Mouse (Mus musculus): ENCODE data around the gene Ccr10. TPM values are rescaled to one million over a fixed set of nuclear protein-coding genes. Genes with fewer than 3 reads are reported as not detected.

Gene Ccr10
- polyA plus RNA-seq, 1 experiment from 2014 or later = not detected

DNA sequence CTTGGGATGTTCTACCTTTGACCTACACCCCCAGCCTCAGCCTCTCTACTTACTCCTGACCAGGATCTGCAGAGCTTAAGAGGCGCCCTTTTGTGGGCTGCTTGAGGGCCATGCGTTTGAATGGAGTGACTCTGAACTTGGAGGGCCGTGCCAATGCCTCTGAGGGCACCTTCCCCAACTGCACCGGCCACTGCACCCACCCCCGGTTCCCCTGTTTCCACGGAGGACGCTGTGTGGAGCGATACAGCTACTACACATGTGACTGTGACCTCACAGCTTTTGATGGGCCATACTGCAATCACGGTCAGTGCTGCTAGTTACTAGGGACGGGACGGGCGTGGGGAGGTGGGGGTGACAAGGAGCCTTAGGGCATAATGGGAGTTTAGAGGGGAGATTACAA, 9.7 kb upstream of the Ccr10 start:
- H3K9me3 ChIP-seq (ENCODE audit: control insufficient read depth, low read length) = no peaks in the 10 kb centered on the region
- H3K27me3 ChIP-seq (replicated peaks; ENCODE audit: control insufficient read depth, insufficient read depth, low read length) = no peaks in the 10 kb centered on the region
- no peak overlapping the region for H3K27ac ChIP-seq (replicated peaks; ENCODE audit: low read depth, low read length)
- no peak overlapping the region for H3K9ac ChIP-seq (ENCODE audit: low read depth, low read length)
- ATAC-seq (ENCODE audit: low read depth) (no peak), DNase-seq (ENCODE audit: low spot score) (no peak)
- no peak overlapping the region for H3K4me3 ChIP-seq (ENCODE audit: low read depth, low read length)
- no peak overlapping the region for H3K4me2 ChIP-seq (ENCODE audit: low read depth, low read length)
- 79% methylated on average over 12 of the region's 12 CpGs for whole genome bisulfite sequencing
- H3K36me3 ChIP-seq (ENCODE audit: control insufficient read depth, insufficient read depth, low read length) = no peaks in the 10 kb centered on the region
- peaks cover 9% of the 10 kb centered on the region for H3K4me1 ChIP-seq (ENCODE audit: control insufficient read depth, insufficient read depth, low read length)

DNA sequence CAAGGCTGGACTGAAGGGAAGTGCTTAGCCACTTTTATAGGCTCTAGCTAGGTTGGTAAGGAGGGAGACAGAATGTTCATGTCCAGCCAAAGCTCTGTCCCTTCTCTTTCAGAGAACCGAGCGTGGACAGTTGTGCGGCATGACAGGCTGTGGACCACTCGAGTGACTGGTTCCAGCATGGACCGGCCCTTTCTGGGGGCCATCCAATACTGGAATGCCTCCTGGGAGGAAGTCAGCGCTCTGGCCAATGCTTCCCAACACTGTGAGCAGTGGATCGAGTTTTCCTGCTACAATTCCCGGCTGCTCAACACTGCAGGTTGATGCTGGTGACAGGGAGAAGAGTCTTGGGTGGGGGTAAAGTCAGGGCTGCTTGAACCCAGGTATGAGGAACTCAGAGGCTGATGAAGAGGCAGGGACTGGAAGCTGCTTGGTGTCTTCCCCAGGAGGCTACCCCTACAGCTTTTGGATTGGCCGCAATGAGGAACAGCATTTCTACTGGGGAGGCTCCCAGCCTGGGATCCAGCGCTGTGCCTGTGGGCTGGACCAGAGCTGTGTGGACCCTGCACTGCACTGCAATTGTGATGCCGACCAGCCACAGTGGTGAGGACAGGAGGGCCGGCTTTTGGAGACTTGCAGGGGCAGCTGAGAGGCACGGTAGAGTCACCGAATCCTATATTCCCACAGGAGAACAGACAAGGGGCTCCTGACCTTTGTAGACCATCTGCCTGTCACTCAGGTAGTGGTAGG, 7.7 kb upstream of the Ccr10 start:
- Histone ChIP-seq H3K4me3 (ENCODE audit: low read depth, low read length) (no peak overlapping the region), H3K4me1 (ENCODE audit: control insufficient read depth, insufficient read depth, low read length) (no peaks in the 10 kb centered on the region), H3K27ac (replicated peaks; ENCODE audit: low read depth, low read length) (no peak overlapping the region), H3K4me2 (ENCODE audit: low read depth, low read length) (no peak overlapping the region), H3K27me3 (replicated peaks; ENCODE audit: control insufficient read depth, insufficient read depth, low read length) (peaks cover 5% of the 10 kb centered on the region), H3K9me3 (ENCODE audit: control insufficient read depth, low read length) (no peaks in the 10 kb centered on the region), H3K9ac (ENCODE audit: low read depth, low read length) (no peak overlapping the region), H3K36me3 (ENCODE audit: control insufficient read depth, insufficient read depth, low read length) (no peaks in the 10 kb centered on the region)
- WGBS = 75% methylated on average over 14 of the region's 14 CpGs
- DNase-seq (ENCODE audit: low spot score) (no peak), ATAC-seq (ENCODE audit: low read depth) (no peak)

DNA sequence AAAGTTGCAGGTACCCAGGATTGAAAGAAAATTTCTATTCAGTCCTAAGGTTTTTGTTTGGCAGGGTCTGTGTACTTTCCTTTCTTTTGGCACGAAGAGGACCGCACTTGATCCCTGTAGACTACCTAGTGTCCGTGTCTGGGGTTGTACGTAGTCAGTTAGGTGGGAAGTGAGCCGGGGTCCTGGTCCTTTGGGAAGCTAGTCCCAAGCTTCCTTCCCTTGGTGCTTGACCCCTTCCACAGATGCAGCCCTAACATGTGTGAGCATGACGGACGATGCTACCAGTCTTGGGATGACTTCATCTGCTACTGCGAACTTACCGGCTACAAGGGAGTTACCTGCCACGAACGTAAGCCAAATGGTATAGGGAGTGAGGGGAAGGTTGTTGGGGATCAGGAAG, 6.7 kb upstream of the Ccr10 start:
- Histone ChIP-seq H3K4me2 (ENCODE audit: low read depth, low read length) (no peak overlapping the region), H3K36me3 (ENCODE audit: control insufficient read depth, insufficient read depth, low read length) (no peaks in the 10 kb centered on the region), H3K27ac (replicated peaks; ENCODE audit: low read depth, low read length) (no peak overlapping the region), H3K27me3 (replicated peaks; ENCODE audit: control insufficient read depth, insufficient read depth, low read length) (peaks cover 15% of the 10 kb centered on the region), H3K4me1 (ENCODE audit: control insufficient read depth, insufficient read depth, low read length) (0 out of 2 replicates have a peak, but pooled peaks cover 2% of the 10 kb centered on the region), H3K4me3 (ENCODE audit: low read depth, low read length) (no peak overlapping the region), H3K9me3 (ENCODE audit: control insufficient read depth, low read length) (no peaks in the 10 kb centered on the region), H3K9ac (ENCODE audit: low read depth, low read length) (no peak overlapping the region)
- DNase-seq (ENCODE audit: low spot score) (no peak), ATAC-seq (ENCODE audit: low read depth) (no peak)
- 92% methylated on average over 11 of the region's 11 CpGs for WGBS

DNA sequence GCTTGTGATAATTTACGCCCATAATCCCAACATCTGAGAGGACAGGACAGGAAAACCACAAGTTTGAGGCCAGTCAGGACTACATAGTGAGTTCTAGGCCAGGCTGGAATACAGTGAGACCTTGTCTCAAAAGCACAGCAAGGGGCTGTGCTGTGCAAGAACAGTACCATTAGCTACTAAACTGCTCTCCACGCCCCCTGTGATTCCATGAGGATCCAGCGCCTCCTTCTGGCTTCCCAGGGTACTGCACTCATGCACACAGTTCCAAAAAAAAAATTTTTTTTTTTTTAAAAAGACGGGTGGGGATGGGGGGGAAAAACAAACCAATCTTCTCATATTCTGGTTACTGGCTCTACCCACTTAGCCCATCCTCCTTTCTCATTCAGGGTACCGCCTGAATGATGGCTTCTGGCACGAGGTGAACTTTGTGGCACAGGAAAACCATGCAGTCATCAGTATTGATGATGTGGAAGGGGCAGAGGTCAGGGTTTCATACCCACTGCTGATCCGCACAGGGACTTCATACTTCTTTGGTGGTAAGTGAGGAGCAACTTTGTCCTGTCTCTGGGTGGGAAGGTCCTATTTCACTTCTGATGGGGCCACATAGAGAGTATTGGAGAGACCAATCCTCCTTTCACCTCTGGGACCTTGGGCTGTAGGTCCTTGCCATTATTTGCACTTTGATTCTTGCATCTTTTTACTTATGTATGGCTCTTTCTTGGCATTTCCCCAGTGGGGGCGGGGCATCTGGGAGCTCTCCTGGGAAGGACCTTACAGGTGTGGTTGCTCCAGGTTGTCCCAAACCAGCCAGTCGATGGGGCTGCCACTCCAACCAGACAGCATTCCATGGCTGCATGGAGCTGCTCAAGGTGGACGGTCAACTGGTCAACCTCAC, 5.8 kb upstream of the Ccr10 start:
- H3K9me3 ChIP-seq (ENCODE audit: control insufficient read depth, low read length) = no peaks in the 10 kb centered on the region
- H3K27ac ChIP-seq (replicated peaks; ENCODE audit: low read depth, low read length) = no peak overlapping the region
- ATAC-seq (ENCODE audit: low read depth) = no peak
- H3K4me3 ChIP-seq (ENCODE audit: low read depth, low read length) = no peak overlapping the region
- no peak overlapping the region for H3K9ac ChIP-seq (ENCODE audit: low read depth, low read length)
- 42% methylated on average over 10 of the region's 10 CpGs for WGBS
- DNase-seq (ENCODE audit: low spot score) = peak; percentile 72
- H3K4me1 ChIP-seq (ENCODE audit: control insufficient read depth, insufficient read depth, low read length) = 0 out of 2 replicates have a peak, but pooled peaks cover 3% of the 10 kb centered on the region
- H3K27me3 ChIP-seq (replicated peaks; ENCODE audit: control insufficient read depth, insufficient read depth, low read length) = peaks cover 23% of the 10 kb centered on the region
- H3K36me3 ChIP-seq (ENCODE audit: control insufficient read depth, insufficient read depth, low read length) = no peaks in the 10 kb centered on the region
- no peak overlapping the region for H3K4me2 ChIP-seq (ENCODE audit: low read depth, low read length)

DNA sequence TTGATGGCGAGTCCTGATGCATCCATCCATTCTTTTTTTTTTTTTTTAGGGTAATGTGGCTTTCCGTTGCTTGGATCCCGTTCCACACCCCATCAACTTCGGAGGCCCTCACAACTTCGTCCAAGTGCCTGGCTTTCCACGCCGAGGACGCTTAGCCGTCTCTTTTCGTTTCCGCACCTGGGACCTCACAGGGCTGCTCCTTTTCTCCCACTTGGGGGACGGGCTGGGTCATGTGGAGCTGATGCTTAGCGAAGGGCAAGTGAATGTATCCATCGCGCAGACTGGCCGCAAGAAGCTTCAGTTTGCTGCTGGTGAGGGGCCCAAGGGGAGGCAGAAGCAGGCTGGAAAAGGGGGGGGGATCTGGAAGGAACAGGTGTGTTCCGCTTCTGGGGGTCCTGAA, 5.0 kb upstream of the Ccr10 start:
- no peaks in the 10 kb centered on the region for H3K9me3 ChIP-seq (ENCODE audit: control insufficient read depth, low read length)
- no peak overlapping the region for H3K9ac ChIP-seq (ENCODE audit: low read depth, low read length)
- H3K27ac ChIP-seq (replicated peaks; ENCODE audit: low read depth, low read length) = no peak overlapping the region
- H3K4me3 ChIP-seq (ENCODE audit: low read depth, low read length) = no peak overlapping the region
- no peak for ATAC-seq (ENCODE audit: low read depth)
- WGBS = 63% methylated on average over 17 of the region's 17 CpGs
- H3K4me2 ChIP-seq (ENCODE audit: low read depth, low read length) = no peak overlapping the region
- H3K36me3 ChIP-seq (ENCODE audit: control insufficient read depth, insufficient read depth, low read length) = no peaks in the 10 kb centered on the region
- no peak for DNase-seq (ENCODE audit: low spot score)
- H3K4me1 ChIP-seq (ENCODE audit: control insufficient read depth, insufficient read depth, low read length) = 0 out of 2 replicates have a peak, but pooled peaks cover 3% of the 10 kb centered on the region
- H3K27me3 ChIP-seq (replicated peaks; ENCODE audit: control insufficient read depth, insufficient read depth, low read length) = peaks cover 31% of the 10 kb centered on the region

DNA sequence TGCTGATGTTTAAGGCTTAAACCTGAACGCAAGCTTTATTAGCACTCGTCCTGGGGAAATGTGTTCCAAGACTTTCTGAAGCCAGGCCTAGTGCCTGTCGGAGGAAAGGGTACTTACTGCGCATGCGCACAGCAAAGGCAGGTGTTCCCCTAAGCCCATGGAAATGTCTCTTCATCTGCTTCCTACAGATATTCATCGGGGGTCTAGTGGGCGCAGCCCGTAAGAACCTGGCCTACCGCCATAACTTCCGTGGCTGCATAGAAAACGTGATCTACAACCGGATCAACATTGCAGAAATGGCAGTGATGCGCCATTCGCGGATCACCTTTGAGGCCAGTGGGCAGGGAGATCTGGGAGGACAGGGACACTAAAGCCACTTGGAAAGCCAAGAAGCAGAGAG, 4.1 kb upstream of the Ccr10 start:
- WGBS = 78% methylated on average over 15 of the region's 15 CpGs
- Histone ChIP-seq H3K4me1 (ENCODE audit: control insufficient read depth, insufficient read depth, low read length) (peaks cover 8% of the 10 kb centered on the region), H3K36me3 (ENCODE audit: control insufficient read depth, insufficient read depth, low read length) (no peaks in the 10 kb centered on the region), H3K4me2 (ENCODE audit: low read depth, low read length) (no peak overlapping the region), H3K4me3 (ENCODE audit: low read depth, low read length) (no peak overlapping the region), H3K27ac (replicated peaks; ENCODE audit: low read depth, low read length) (no peak overlapping the region), H3K9ac (ENCODE audit: low read depth, low read length) (no peak overlapping the region), H3K9me3 (ENCODE audit: control insufficient read depth, low read length) (no peaks in the 10 kb centered on the region), H3K27me3 (replicated peaks; ENCODE audit: control insufficient read depth, insufficient read depth, low read length) (peaks cover 37% of the 10 kb centered on the region)
- no peak for ATAC-seq (ENCODE audit: low read depth)
- DNase-seq (ENCODE audit: low spot score) = no peak

DNA sequence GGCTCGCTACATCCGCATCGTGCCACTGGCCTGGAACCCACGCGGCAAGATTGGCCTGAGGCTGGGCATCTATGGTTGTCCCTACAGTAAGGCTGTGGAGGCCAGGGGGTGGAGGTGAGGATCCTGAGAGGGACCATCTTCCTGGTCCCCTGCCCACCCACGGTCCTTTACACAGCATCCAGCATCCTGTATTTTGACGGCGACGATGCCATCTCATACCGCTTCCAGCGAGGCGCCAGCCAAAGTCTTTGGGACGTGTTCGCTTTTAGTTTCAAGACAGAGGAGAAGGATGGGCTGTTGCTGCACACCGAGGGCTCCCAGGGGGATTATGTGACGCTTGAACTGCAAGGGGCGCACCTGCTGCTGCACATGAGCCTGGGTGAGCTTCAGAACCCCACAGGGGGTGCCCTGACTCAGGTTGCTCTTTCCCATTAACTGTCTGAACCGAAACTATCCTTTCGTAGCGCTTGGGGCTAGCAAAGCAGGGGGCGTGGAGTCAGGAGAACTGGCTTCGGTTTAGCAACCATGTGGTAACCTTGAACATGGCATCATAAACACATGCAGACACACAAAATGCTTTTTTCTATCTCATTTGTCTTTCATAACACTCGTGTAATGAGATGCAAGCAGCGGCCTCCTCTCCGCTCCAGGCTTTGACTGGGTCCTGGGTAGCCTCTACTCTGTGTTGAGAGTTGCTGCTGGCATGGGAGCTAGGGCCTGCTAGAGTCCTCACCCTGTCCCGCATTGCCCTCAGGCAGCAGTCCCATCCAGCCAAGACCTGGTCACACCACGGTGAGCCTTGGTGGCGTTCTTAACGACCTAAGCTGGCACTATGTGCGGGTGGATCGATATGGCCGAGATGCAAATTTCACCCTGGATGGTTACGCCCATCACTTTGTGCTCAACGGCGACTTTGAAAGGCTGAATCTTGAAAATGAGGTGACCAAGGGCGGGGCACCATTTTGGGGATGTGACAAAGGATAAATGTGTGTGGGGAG, 3.1 kb upstream of the Ccr10 start:
- Histone ChIP-seq H3K36me3 (ENCODE audit: control insufficient read depth, insufficient read depth, low read length) (no peaks in the 10 kb centered on the region), H3K4me1 (ENCODE audit: control insufficient read depth, insufficient read depth, low read length) (peaks cover 17% of the 10 kb centered on the region), H3K4me2 (ENCODE audit: low read depth, low read length) (no peak overlapping the region), H3K27ac (replicated peaks; ENCODE audit: low read depth, low read length) (no peak overlapping the region), H3K27me3 (replicated peaks; ENCODE audit: control insufficient read depth, insufficient read depth, low read length) (peaks cover 41% of the 10 kb centered on the region), H3K9ac (ENCODE audit: low read depth, low read length) (peak overlapping the region; percentile 22; the same call in 1 of the 2 replicates), H3K9me3 (ENCODE audit: control insufficient read depth, low read length) (no peaks in the 10 kb centered on the region), H3K4me3 (ENCODE audit: low read depth, low read length) (no peak overlapping the region)
- no peak for DNase-seq (ENCODE audit: low spot score)
- no peak for ATAC-seq (ENCODE audit: low read depth)
- 54% methylated on average over 36 of the region's 36 CpGs for WGBS

Measured in embryonic facial prominence, embryonic 14.5 days (tissue).